Mouse (Mus musculus): ENCODE data around the gene Scly. TPM values are rescaled to one million over a fixed set of nuclear protein-coding genes. Genes with fewer than 3 reads are reported as not detected.
A peak's percentile ranks its signal among the peaks of the same experiment; 100 is the strongest.

Scly gene
- 10.9 and 11.7 TPM in 2 replicates for polyA plus RNA-seq (2014; fragmentation: Nextera tagmentation; extraction: Ambion mirVana)

DNA sequence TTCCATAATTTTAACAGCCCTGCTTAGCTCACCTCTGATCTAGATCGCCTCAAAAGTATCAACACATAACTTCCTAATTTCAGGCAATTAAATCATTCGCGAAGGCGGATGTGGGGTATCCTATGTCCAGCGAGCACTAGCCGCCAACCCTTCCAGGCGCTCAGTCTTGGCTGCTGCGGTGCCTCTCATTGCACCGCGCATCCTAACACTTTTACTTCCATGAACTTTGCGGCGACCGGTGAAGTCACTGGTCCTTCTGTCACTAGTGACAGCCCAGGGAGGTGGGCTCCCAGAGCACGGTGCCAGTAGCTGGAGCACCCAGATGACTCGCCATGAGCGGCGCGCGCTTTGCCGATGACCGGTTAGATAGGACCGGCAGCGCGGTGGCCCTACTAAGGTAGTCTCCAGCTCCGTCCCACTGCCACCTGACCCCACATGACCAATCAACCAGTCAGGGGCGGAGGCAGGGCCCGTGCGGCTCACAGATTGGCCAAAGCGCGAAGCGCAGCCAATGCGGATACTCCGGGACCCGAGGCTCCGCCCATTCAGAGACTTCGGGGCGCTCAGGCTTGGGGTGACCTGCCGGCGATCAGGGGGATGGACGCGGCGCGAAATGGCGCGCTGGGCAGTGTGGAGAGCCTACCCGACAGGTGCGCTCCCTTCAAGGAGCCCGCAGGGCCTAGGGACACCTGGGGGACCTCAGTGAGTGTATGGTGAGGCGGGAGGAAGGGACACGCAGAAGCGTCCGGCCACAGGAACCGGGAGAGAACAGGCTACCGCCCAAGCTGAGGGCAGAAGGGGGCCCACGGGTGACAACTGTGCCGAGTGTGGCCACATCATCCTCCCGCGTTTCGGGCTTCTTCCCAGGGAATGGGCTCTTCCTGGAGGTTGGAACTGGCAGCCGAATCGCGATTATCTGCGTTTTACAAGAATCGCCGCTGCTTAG is at the start of gene Scly:
Gene Scly (plus strand): TSS at position 540 of the 946 bp plus-strand sequence.
- peak; percentile 94 for DNase-seq (ENCODE audit: low spot score)
- H3K36me3 ChIP-seq (replicated peaks; ENCODE audit: control insufficient read depth, insufficient read depth, low read depth, low read length) = no peaks in the 10 kb centered on the region
- ATAC-seq (replicated peaks; ENCODE audit: insufficient number of reproducible peaks, low FRiP score, low TSS enrichment, low read depth) = peak; percentile 99
- peak within 1 kb of the TSS; percentile 73 for H3K4me2 ChIP-seq (ENCODE audit: low read depth, low read length)
- peak within 1 kb of the TSS; percentile 70 for H3K4me3 ChIP-seq (ENCODE audit: low read depth, low read length)
- no peaks in the 10 kb centered on the region for H3K9me3 ChIP-seq (replicated peaks; ENCODE audit: control insufficient read depth, low read length)
- H3K27me3 ChIP-seq (ENCODE audit: control insufficient read depth, insufficient read depth, low read length) = no peaks in the 10 kb centered on the region
- no peak within 1 kb of the TSS for H3K27ac ChIP-seq (replicated peaks; ENCODE audit: low read depth, low read length)
- under 1% methylated on average over 56 of the region's 65 CpGs for WGBS
- H3K9ac ChIP-seq (replicated peaks; ENCODE audit: low read length) = peak within 1 kb of the TSS; percentile 84
- H3K4me1 ChIP-seq (ENCODE audit: control insufficient read depth, insufficient read depth, low read length) = no peaks in the 10 kb centered on the region

DNA sequence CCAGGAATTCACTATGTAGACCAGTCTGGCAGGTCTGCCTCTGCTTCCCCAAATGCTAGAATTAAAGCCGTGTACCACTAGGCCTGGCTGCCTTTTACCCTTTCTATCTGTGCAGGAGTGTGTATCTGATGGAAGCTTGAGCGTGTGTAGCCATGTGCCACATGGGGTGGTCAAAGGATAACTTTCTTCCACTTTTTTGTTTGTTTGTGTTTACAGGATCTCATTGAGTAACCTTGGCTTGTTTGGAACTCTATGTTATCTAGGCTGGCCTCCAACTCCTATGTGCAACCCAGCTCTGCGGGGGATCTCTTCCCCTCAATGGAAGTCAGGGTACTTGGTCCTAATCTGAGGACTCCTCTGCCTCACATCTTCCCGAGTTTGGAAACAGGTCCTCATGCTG is 49.2 kb upstream of the Scly start:
- peak overlapping the region; percentile 76 for H3K4me2 ChIP-seq (ENCODE audit: low read depth, low read length)
- 47% methylated on average over 4 of the region's 4 CpGs for WGBS
- DNase-seq (ENCODE audit: low spot score) = no peak
- peaks cover 5% of the 10 kb centered on the region; the same call in 1 of the 2 replicates for H3K4me1 ChIP-seq (ENCODE audit: control insufficient read depth, insufficient read depth, low read length)
- H3K9me3 ChIP-seq (replicated peaks; ENCODE audit: control insufficient read depth, low read length) = no peaks in the 10 kb centered on the region
- no peak overlapping the region for H3K9ac ChIP-seq (replicated peaks; ENCODE audit: low read length)
- H3K36me3 ChIP-seq (replicated peaks; ENCODE audit: control insufficient read depth, insufficient read depth, low read depth, low read length) = no peaks in the 10 kb centered on the region
- no peak overlapping the region for H3K27ac ChIP-seq (replicated peaks; ENCODE audit: low read depth, low read length)
- peak overlapping the region; percentile 93 for H3K4me3 ChIP-seq (ENCODE audit: low read depth, low read length)
- no peaks in the 10 kb centered on the region for H3K27me3 ChIP-seq (ENCODE audit: control insufficient read depth, insufficient read depth, low read length)
- ATAC-seq (replicated peaks; ENCODE audit: insufficient number of reproducible peaks, low FRiP score, low TSS enrichment, low read depth) = no peak

DNA sequence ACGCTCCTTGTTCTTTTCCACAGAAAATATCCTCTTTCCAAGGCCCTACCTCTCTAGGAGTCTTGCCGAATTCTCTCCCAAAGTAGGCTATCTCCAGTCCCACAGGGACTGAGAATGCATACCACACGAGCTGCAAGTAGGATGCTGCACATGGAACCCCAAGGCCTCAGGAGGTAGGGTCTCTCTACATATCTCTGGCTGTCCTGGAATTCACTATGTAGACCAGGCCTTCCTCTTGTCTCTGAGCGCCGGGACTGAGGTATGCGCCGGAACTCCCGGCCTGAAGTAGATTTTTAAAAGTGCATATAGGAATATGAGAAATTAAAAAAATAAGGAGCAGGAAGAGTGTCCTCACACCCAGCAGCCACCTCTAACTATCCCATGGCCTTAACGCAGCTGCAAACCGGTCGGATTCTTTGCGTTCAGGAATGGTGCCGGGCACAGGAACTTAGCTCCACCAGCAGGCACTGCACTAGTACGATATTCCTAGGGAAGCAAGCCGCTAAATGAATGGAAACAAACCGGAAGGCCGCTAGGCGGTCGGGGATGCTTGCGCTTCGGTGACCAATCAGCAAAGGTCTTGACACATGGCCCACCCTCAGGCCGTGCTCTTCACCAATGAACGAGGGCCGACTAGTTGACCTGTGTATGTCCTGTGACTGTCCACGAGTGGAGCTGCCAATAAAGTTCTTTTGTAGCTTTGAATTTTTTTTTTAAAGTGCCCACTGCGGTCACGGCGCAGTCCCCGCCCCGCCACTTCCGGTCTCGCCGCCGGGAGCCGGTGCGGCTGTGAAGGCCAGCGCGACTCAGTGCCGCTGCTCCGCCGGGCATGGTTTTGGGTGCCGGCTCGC is 48.3 kb upstream of the Scly start, which contains the start of gene Ube2f:
Gene Ube2f (plus strand): TSS at position 741 of the 851 bp plus-strand sequence.
- under 1% methylated on average over 43 of the region's 43 CpGs for WGBS
- H3K4me1 ChIP-seq (ENCODE audit: control insufficient read depth, insufficient read depth, low read length) = peaks cover 5% of the 10 kb centered on the region; the same call in 1 of the 2 replicates
- H3K27ac ChIP-seq (replicated peaks; ENCODE audit: low read depth, low read length) = peak within 1 kb of the TSS; percentile 59; the same call in 1 of the 2 replicates
- H3K4me3 ChIP-seq (ENCODE audit: low read depth, low read length) = peak within 1 kb of the TSS; percentile 93
- H3K36me3 ChIP-seq (replicated peaks; ENCODE audit: control insufficient read depth, insufficient read depth, low read depth, low read length) = no peaks in the 10 kb centered on the region
- H3K9me3 ChIP-seq (replicated peaks; ENCODE audit: control insufficient read depth, low read length) = no peaks in the 10 kb centered on the region
- no peaks in the 10 kb centered on the region for H3K27me3 ChIP-seq (ENCODE audit: control insufficient read depth, insufficient read depth, low read length)
- ATAC-seq (replicated peaks; ENCODE audit: insufficient number of reproducible peaks, low FRiP score, low TSS enrichment, low read depth) (peak; percentile 99), DNase-seq (ENCODE audit: low spot score) (peak; percentile 98)
- peak within 1 kb of the TSS; percentile 81 for H3K4me2 ChIP-seq (ENCODE audit: low read depth, low read length)
- peak within 1 kb of the TSS; percentile 80 for H3K9ac ChIP-seq (replicated peaks; ENCODE audit: low read length)

DNA sequence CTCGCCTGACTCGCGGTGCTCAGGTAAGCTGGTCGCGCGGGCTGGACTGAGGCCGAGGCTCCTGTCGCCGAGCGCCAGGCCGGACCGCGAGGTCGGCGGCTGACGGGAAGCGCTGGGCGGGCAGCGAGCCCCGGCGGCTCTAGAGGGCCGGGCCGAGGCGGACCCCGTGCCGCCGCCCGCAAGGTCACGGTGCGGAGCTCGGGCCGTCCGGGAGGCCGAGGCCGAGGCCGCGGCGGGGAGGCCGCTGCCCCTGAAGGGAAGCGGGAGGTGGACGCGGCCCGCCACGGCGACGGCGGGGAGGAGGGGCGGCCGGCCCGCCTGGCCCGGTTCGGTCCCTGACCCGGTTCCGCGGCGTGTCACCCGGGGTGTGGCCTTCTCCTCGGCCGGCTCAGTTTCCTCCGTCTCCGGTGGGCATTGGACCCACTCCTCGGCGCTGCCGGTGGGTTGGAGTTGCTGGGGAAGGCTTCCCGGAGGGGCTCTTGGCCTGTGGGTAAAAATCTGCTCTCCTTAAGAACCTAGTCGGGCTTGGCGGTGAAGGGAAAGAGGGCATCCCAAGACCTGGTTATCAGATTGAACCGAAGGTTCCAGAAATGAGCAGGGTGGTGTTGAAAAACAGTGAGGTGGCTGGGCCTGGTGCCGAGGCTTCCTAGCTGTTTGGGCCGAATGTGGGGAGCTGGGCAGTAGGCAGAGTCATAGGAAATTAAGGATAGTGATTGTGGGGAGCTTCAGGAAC is 47.6 kb upstream of the Scly start:
- Histone ChIP-seq H3K4me2 (ENCODE audit: low read depth, low read length) (peak overlapping the region; percentile 81), H3K9me3 (replicated peaks; ENCODE audit: control insufficient read depth, low read length) (no peaks in the 10 kb centered on the region), H3K9ac (replicated peaks; ENCODE audit: low read length) (peak overlapping the region; percentile 80), H3K27me3 (ENCODE audit: control insufficient read depth, insufficient read depth, low read length) (no peaks in the 10 kb centered on the region), H3K36me3 (replicated peaks; ENCODE audit: control insufficient read depth, insufficient read depth, low read depth, low read length) (no peaks in the 10 kb centered on the region), H3K27ac (replicated peaks; ENCODE audit: low read depth, low read length) (peak overlapping the region; percentile 52; the same call in 1 of the 2 replicates), H3K4me3 (ENCODE audit: low read depth, low read length) (peak overlapping the region; percentile 93), H3K4me1 (ENCODE audit: control insufficient read depth, insufficient read depth, low read length) (peaks cover 5% of the 10 kb centered on the region; the same call in 1 of the 2 replicates)
- under 1% methylated on average over 50 of the region's 70 CpGs for WGBS
- ATAC-seq (replicated peaks; ENCODE audit: insufficient number of reproducible peaks, low FRiP score, low TSS enrichment, low read depth) = no peak; the same call in 1 of the 2 replicates
- peak; percentile 8 for DNase-seq (ENCODE audit: low spot score)

DNA sequence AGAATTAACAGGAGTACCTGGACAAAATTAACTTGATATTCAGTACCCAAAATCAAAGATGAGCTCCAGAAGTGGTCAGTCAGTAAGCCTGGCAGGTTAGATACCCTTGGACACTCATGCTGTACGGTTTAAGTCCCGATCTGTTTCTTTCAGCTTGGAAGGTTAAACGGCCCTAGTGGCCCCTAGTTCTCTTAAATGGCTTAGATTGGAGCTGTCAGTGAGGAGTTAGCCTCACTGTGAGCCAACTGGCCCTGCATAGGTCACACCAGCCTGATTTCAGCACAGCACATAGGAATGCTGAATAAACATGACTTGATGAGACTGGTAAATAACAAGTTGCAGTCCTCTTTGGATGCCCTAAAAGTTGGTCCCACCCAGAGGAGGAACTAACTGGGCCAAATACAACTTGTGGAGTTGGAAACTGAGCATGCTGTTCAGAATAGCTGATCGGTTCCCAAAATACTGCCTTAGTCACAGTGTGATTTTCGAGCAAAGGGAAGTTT is 46.9 kb upstream of the Scly start:
- no peaks in the 10 kb centered on the region for H3K9me3 ChIP-seq (replicated peaks; ENCODE audit: control insufficient read depth, low read length)
- H3K4me3 ChIP-seq (ENCODE audit: low read depth, low read length) = peak overlapping the region; percentile 93
- no peak for DNase-seq (ENCODE audit: low spot score)
- H3K9ac ChIP-seq (replicated peaks; ENCODE audit: low read length) = peak overlapping the region; percentile 80
- no peaks in the 10 kb centered on the region for H3K27me3 ChIP-seq (ENCODE audit: control insufficient read depth, insufficient read depth, low read length)
- no peaks in the 10 kb centered on the region for H3K36me3 ChIP-seq (replicated peaks; ENCODE audit: control insufficient read depth, insufficient read depth, low read depth, low read length)
- ATAC-seq (replicated peaks; ENCODE audit: insufficient number of reproducible peaks, low FRiP score, low TSS enrichment, low read depth) = no peak
- H3K27ac ChIP-seq (replicated peaks; ENCODE audit: low read depth, low read length) = no peak overlapping the region
- H3K4me1 ChIP-seq (ENCODE audit: control insufficient read depth, insufficient read depth, low read length) = peaks cover 5% of the 10 kb centered on the region; the same call in 1 of the 2 replicates
- H3K4me2 ChIP-seq (ENCODE audit: low read depth, low read length) = peak overlapping the region; percentile 81
- WGBS = 50% methylated on average over 5 of the region's 5 CpGs

DNA sequence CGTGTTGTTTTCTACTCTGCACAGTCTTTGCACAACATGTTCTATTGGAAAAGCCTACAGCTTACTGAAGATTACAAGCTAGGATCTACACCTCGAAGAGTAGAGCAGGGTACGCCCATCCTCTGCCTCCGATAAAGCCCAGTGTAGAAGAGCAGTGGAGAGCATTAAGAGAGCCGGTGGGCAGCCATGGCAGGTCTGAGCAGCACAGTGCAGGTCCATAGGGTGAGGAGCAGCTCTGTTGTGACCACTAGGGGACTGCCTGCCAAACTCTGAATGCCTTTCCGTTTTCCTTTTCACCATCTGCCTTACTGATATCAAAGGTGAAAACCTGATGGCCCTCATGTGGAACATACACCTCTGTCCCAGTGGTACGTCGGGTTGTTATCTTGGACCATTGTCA is 46.2 kb upstream of the Scly start:
- H3K27me3 ChIP-seq (ENCODE audit: control insufficient read depth, insufficient read depth, low read length) = no peaks in the 10 kb centered on the region
- H3K4me2 ChIP-seq (ENCODE audit: low read depth, low read length) = no peak overlapping the region
- DNase-seq (ENCODE audit: low spot score) (peak; percentile 17), ATAC-seq (replicated peaks; ENCODE audit: insufficient number of reproducible peaks, low FRiP score, low TSS enrichment, low read depth) (no peak)
- H3K36me3 ChIP-seq (replicated peaks; ENCODE audit: control insufficient read depth, insufficient read depth, low read depth, low read length) = no peaks in the 10 kb centered on the region
- no peak overlapping the region for H3K4me3 ChIP-seq (ENCODE audit: low read depth, low read length)
- no peaks in the 10 kb centered on the region for H3K9me3 ChIP-seq (replicated peaks; ENCODE audit: control insufficient read depth, low read length)
- H3K9ac ChIP-seq (replicated peaks; ENCODE audit: low read length) = no peak overlapping the region
- no peak overlapping the region for H3K27ac ChIP-seq (replicated peaks; ENCODE audit: low read depth, low read length)
- 64% methylated on average over 8 of the region's 8 CpGs for WGBS
- H3K4me1 ChIP-seq (ENCODE audit: control insufficient read depth, insufficient read depth, low read length) = peaks cover 5% of the 10 kb centered on the region; the same call in 1 of the 2 replicates

DNA sequence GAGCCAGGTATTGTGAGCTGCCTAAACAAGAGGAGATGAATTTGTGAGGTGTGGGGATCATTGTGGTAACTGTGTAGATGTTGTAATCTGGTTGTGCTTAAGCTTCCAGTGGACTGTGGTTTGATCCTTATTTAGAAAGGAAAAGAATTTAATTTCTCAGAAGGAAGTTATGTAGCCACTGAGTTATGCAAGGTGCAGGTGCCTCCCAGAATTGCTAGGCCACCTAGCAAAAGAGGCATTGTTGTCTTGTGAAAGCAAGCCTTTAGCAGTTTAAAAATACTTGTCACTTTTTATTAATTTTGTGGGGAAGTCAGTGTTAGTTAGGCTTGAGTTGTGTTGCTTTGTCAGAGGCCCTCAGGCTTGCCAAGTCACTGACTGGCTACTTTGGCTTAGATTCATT is 40.2 kb upstream of the Scly start:
- Histone ChIP-seq H3K27ac (replicated peaks; ENCODE audit: low read depth, low read length) (no peak overlapping the region), H3K27me3 (ENCODE audit: control insufficient read depth, insufficient read depth, low read length) (no peaks in the 10 kb centered on the region), H3K4me2 (ENCODE audit: low read depth, low read length) (no peak overlapping the region), H3K9me3 (replicated peaks; ENCODE audit: control insufficient read depth, low read length) (no peaks in the 10 kb centered on the region), H3K4me3 (ENCODE audit: low read depth, low read length) (no peak overlapping the region), H3K9ac (replicated peaks; ENCODE audit: low read length) (no peak overlapping the region), H3K4me1 (ENCODE audit: control insufficient read depth, insufficient read depth, low read length) (no peaks in the 10 kb centered on the region), H3K36me3 (replicated peaks; ENCODE audit: control insufficient read depth, insufficient read depth, low read depth, low read length) (no peaks in the 10 kb centered on the region)
- DNase-seq (ENCODE audit: low spot score) (no peak), ATAC-seq (replicated peaks; ENCODE audit: insufficient number of reproducible peaks, low FRiP score, low TSS enrichment, low read depth) (no peak)

All from embryonic facial prominence, embryonic 11.5 days (tissue).